Mouse (Mus musculus): Measurements from ENCODE around the gene Hist1h2bc. TPM values are rescaled to one million over a fixed set of nuclear protein-coding genes. Genes with fewer than 3 reads are reported as not detected.
"Not testable (repeated sequence)": the region's sequence is repeated elsewhere in the genome, so short reads cannot be mapped to it uniquely, and the experiment has no call there.

Gene Hist1h2bc
- polyA plus RNA-seq (2015; fragmentation: Nextera tagmentation; extraction: Ambion mirVana) = 104 and 105 TPM in 2 replicates

DNA sequence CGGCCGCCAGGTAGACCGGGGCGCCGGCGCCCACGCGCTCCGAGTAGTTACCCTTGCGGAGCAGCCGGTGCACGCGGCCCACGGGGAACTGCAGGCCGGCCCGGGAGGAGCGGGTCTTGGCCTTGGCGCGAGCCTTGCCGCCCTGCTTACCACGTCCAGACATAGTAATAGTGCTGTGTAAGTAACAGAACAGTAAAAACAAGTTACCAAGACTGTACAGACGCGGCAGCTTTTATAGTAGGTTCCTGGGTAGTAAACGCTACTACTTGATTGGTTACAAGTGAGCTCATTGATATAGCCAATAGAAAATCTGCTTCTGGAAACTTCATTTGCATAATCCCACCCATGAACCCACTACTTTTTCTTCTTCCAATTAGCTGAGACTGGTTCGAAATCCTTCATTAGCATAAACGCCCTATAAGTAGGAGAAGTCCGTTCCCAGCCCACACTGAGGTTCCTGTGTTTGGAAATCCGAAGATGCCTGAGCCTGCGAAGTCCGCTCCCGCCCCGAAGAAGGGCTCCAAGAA is at the start of gene Hist1h2bc, which contains the start of gene Hist1h2ac:
Hist1h2bc (plus strand) TSS at position 445 of the 527 bp plus-strand sequence.
Hist1h2ac (minus strand) TSS at position 194 of the 527 bp plus-strand sequence.
- no peaks in the 10 kb centered on the region for H3K36me3 ChIP-seq

DNA sequence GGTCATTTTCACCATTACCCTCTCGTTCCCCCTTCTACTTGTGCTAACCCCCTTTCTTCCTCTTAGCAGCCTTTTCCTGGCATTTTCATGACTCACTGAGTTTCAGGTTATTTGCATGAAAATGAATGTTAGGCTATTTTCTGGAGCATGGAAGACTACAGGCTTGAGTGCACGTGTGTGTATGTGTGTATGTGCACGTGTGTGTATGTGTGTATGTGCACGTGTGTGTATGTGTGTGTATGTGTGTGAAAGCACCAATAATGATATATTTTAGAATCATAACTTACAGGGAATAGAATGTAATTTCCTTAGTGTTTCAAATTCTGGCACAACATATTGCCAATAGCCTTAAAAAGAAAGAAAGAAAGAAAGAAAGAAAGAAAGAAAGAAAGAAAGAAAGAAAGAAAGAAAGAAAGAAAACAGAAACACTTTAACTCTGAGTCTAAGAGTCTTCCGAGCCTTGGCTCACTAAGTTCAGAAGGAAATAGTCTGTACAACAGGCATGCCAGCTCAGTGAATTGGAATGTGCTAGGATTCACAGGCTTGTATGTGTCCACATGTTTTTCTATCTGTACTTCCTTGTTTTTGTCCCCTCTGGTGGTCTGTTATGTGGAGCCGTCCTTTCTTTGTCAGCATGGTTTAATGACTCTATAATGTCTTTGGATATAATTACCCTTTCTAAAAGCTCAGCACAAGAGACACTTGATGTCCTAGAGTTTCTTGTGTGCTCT is 24.2 kb upstream of the Hist1h2bc start:
- Histone ChIP-seq H3K36me3 (no peaks in the 10 kb centered on the region), H3K9ac (no peak overlapping the region), H3K27me3 (replicated peaks) (no peaks in the 10 kb centered on the region), H3K4me1 (no peaks in the 10 kb centered on the region), H3K9me3 (no peaks in the 10 kb centered on the region), H3K4me3 (replicated peaks) (no peak overlapping the region), H3K27ac (no peak overlapping the region), H3K4me2 (no peak overlapping the region)
- no peak for ATAC-seq (ENCODE audit: insufficient read depth, low FRiP score, low read depth)
- WGBS = 62% methylated on average over 6 of the region's 6 CpGs

More for the DNA sequence above, at the start of gene Hist1h2bc, which contains the start of gene Hist1h2ac:
- under 1% methylated on average over 32 of the region's 32 CpGs for WGBS
- Histone ChIP-seq H3K27ac (peak within 1 kb of the TSS; percentile 97), H3K4me3 (replicated peaks) (peak within 1 kb of the TSS; percentile 46), H3K9me3 (no peaks in the 10 kb centered on the region), H3K4me2 (peak within 1 kb of the TSS; percentile 59), H3K9ac (peak within 1 kb of the TSS; percentile 44; the same call in 1 of the 2 replicates), H3K27me3 (replicated peaks) (no peaks in the 10 kb centered on the region), H3K4me1 (peaks cover 6% of the 10 kb centered on the region)
- ATAC-seq (ENCODE audit: insufficient read depth, low FRiP score, low read depth) = peak; percentile 97

DNA sequence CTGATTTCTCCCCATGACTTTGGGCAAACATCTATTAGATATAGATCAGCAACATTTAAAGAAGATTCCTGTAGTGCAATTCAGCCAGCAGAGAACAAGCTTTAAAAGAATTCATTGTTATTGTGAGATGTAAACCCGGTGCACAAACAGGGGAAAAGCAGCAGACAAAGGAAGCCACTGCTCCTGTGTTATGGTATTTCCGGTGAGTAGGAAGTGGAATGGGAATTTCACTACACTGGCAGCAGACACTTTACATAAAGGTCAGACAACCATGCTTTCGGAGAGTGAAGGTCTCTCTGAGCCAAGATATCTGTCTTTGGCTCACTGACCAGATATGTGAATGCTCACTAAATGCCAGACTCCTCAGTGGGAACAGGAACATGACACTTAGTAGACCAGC is 21.5 kb upstream of the Hist1h2bc start:
- H3K9me3 ChIP-seq = no peaks in the 10 kb centered on the region
- no peak for ATAC-seq (ENCODE audit: insufficient read depth, low FRiP score, low read depth)
- no peak overlapping the region for H3K4me3 ChIP-seq (replicated peaks)
- no peaks in the 10 kb centered on the region for H3K4me1 ChIP-seq
- H3K27me3 ChIP-seq (replicated peaks) = no peaks in the 10 kb centered on the region
- H3K9ac ChIP-seq = no peak overlapping the region
- no peaks in the 10 kb centered on the region for H3K36me3 ChIP-seq
- no peak overlapping the region for H3K4me2 ChIP-seq
- no peak overlapping the region for H3K27ac ChIP-seq
- 63% methylated on average over 3 of the region's 3 CpGs for WGBS

DNA sequence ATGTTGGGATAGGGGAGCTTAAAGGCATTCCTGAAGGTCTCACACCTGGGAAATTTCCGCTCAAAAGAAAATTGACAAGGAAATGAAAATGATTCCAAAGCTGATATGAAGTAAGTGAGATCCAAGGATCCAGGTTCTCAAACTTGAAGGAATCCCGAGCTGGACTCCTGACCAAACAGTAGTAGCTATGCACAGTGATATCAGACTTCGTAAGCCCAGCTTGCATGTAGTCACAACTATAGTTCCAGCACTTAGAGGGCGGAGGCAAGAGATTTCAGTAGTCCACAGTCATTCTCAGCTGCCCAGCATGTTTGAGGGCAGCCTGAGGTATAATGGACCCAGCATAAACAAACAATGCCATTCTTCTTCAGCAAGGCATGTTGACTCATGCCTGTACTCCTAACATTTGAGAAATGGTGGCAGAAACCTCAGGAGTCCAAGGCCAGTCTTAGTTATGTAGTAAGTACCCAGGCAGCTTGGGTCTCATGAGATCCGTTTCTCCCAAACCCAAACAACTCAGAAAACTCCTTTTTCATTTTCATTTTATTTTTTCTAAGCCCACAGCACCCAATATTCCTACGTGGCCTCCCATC is 1.9 kb upstream of the Hist1h2bc start:
- Histone ChIP-seq H3K4me3 (replicated peaks) (no peak overlapping the region), H3K4me2 (peak overlapping the region; percentile 52), H3K9ac (no peak overlapping the region), H3K4me1 (peaks cover 6% of the 10 kb centered on the region), H3K27me3 (replicated peaks) (no peaks in the 10 kb centered on the region), H3K36me3 (no peaks in the 10 kb centered on the region), H3K9me3 (no peaks in the 10 kb centered on the region), H3K27ac (no peak overlapping the region)
- WGBS = 60% methylated on average over 6 of the region's 6 CpGs
- ATAC-seq (ENCODE audit: insufficient read depth, low FRiP score, low read depth) = no peak

DNA sequence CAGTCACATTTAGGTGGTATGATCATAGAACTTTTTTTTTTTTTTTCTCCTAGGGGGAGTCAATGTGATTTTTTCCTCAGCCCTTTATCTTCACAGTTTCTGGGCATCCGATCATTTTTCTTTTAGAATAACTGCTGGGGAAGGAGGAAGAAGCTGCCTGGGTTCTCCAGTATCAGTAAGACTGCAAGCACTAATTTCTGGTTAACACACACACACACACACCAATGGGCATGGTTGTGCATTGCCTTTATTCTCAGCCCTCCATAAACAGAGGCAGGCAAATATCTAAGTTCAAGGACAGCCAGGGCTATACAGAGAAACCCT is 1.4 kb upstream of the Hist1h2bc start:
- peaks cover 6% of the 10 kb centered on the region for H3K4me1 ChIP-seq
- no peaks in the 10 kb centered on the region for H3K36me3 ChIP-seq
- peak overlapping the region; percentile 41 for H3K4me3 ChIP-seq (replicated peaks)
- no peaks in the 10 kb centered on the region for H3K27me3 ChIP-seq (replicated peaks)
- ATAC-seq (ENCODE audit: insufficient read depth, low FRiP score, low read depth) = no peak
- no peak overlapping the region for H3K9ac ChIP-seq
- peak overlapping the region; percentile 52 for H3K4me2 ChIP-seq
- H3K27ac ChIP-seq = peak overlapping the region; percentile 94
- WGBS = 36% methylated on average over 1 of the region's 1 CpGs
- H3K9me3 ChIP-seq = no peaks in the 10 kb centered on the region

DNA sequence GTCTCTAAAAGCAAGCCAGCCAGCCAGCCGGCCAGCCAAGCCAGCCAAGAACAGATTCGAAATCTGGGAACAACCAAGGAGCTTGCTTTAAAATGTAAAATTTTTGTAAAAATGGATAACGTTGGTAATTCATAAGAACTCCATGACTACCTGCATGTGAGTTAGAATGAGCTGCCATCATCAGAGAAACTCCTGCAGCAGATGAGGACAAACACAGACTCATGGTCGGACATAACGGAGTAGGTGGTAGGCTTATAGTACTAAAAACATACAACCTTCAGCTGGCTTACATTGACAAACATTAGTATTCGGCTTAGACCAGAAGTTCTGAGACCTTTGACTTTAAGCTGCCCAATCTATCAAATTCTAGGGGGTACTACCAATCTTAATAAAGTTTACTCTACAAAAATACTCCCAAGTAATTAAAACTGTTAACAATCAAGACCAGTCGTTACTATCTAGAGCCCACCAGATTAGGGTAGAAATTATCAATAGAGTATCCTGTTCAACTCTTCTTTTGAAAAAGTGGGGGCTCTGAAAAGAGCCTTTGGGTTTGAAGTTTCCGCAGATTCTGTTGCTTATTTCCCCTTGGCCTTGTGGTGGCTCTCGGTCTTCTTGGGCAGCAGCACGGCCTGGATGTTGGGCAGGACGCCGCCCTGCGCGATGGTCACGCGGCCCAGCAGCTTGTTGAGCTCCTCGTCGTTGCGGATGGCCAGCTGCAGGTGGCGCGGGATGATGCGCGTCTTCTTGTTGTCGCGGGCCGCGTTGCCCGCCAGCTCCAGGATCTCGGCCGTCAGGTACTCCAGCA is 848 bp upstream of the Hist1h2bc start:
- not testable (repeated sequence) for H3K27me3 ChIP-seq (replicated peaks); H3K9me3 ChIP-seq; H3K36me3 ChIP-seq; ATAC-seq (ENCODE audit: insufficient read depth, low FRiP score, low read depth); H3K4me1 ChIP-seq
- Histone ChIP-seq H3K4me3 (replicated peaks) (peak overlapping the region; percentile 41), H3K27ac (peak overlapping the region; percentile 94), H3K9ac (peak overlapping the region; percentile 29; the same call in 1 of the 2 replicates), H3K4me2 (peak overlapping the region; percentile 52)
- 7% methylated on average over 15 of the region's 30 CpGs for WGBS

DNA sequence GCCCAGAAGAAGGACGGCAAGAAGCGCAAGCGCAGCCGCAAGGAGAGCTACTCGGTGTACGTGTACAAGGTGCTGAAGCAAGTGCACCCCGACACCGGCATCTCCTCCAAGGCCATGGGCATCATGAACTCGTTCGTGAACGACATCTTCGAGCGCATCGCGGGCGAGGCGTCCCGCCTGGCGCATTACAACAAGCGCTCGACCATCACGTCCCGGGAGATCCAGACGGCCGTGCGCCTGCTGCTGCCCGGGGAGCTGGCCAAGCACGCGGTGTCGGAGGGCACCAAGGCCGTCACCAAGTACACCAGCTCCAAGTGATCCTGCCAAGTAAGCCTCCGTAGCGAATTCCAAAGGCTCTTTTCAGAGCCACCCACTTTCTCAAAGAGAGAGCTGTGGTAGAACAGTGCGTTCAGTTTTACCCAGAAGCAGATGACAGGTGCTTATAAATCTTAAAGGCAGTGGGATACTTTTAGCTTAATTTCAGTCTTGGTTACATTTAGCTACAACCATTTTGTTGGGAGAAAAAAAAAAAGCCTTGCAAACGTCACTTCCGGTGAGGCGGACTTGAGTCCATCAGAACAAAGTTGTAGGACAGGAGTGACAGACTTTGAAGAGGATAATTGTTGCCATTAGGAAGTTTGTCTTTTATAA is 421 bp downstream of the Hist1h2bc start:
- H3K27ac ChIP-seq = peak overlapping the region; percentile 97
- H3K4me2 ChIP-seq = peak overlapping the region; percentile 59
- not testable (repeated sequence) for H3K9me3 ChIP-seq; H3K27me3 ChIP-seq (replicated peaks); H3K4me1 ChIP-seq; H3K36me3 ChIP-seq
- ATAC-seq (ENCODE audit: insufficient read depth, low FRiP score, low read depth) = peak; percentile 2; the same call in 1 of the 2 replicates
- H3K9ac ChIP-seq = peak overlapping the region; percentile 44; the same call in 1 of the 2 replicates
- WGBS = under 1% methylated on average over 21 of the region's 37 CpGs
- H3K4me3 ChIP-seq (replicated peaks) = peak overlapping the region; percentile 46

DNA sequence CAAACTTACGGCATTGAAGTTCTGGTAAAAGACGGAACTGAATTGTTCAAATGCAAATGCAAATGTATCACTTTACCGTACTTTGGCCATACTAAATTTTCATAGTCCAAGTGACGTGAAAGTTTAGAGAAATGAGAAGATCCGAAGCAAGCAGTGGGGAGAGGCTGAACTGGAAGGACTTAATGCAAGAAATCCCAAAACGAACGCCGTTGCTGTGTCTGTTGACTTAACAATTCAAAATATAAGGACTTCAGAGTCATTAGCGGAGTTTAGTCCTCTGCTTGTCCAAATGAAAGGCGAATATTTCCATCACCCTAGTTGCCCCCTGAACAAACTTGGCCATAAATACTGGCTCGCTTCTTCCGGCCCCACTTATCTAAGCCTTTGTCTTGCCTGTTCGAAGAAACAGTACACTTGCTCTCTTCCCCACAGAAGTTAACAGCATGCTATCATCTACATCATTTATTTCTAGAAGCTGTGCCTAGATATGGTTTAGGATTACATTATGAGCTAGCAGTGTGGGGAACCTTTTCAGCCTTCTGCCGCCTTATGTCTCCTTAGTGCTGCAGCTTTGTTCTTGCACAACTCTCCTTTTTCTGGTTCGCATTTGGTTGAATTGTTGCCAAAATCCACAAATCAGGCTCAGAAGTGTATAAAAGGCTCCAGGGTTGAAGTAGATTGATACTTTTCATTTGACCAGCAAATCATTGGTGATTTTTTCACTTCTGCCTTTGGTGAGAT is 1.3 kb downstream of the Hist1h2bc start:
- 2% methylated on average over 15 of the region's 15 CpGs for WGBS
- peak overlapping the region; percentile 59 for H3K4me2 ChIP-seq
- peaks cover 6% of the 10 kb centered on the region for H3K4me1 ChIP-seq
- H3K9me3 ChIP-seq = no peaks in the 10 kb centered on the region
- no peak for ATAC-seq (ENCODE audit: insufficient read depth, low FRiP score, low read depth)
- H3K9ac ChIP-seq = peak overlapping the region; percentile 44
- peak overlapping the region; percentile 97 for H3K27ac ChIP-seq
- H3K4me3 ChIP-seq (replicated peaks) = peak overlapping the region; percentile 46
- no peaks in the 10 kb centered on the region for H3K36me3 ChIP-seq
- no peaks in the 10 kb centered on the region for H3K27me3 ChIP-seq (replicated peaks)

DNA sequence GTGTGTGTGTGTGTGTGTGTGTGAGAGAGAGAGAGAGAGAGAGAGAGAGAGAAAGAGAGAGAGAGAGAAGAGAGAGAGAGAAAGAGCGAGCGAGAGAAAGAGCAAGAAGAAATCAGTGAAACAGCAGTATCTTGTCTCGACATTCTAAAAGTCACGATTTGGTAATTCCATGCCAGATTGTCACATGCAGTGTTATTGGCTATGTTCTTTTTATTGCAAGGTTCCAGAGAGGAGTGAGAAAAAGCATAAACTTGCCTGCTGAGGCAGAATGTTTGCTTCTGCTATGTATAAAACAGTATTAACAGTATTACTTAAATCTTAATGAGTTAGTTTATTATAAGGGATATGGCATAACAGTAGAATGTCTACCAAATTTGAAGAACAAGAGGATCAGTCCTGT is 2.0 kb downstream of the Hist1h2bc start:
- H3K36me3 ChIP-seq = no peaks in the 10 kb centered on the region
- 22% methylated on average over 4 of the region's 4 CpGs for whole genome bisulfite sequencing
- no peak for ATAC-seq (ENCODE audit: insufficient read depth, low FRiP score, low read depth)
- peak overlapping the region; percentile 97 for H3K27ac ChIP-seq
- H3K4me1 ChIP-seq = peaks cover 6% of the 10 kb centered on the region
- H3K4me2 ChIP-seq = peak overlapping the region; percentile 59
- H3K27me3 ChIP-seq (replicated peaks) = no peaks in the 10 kb centered on the region
- no peak overlapping the region for H3K9ac ChIP-seq
- H3K9me3 ChIP-seq = no peaks in the 10 kb centered on the region
- peak overlapping the region; percentile 46 for H3K4me3 ChIP-seq (replicated peaks)

DNA sequence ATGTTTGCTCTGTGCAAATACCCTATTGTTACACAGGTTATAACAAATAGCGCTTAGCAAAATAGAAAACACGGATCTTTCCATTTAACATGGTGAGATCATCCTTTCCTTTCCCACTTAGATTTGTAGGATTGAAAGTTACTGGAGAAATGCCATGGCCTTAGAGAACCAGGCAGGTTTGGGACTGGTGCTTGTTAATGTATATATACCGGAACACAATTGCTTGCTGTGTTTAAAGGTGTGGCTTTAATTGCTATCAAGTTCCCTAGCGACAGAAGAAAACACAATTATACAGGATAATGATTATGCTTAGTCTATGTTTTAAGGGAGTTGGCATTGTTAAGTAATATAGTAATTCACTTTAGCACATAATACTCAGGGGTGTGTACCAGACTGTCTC is 3.2 kb downstream of the Hist1h2bc start:
- Histone ChIP-seq H3K9ac (no peak overlapping the region), H3K36me3 (no peaks in the 10 kb centered on the region), H3K27me3 (replicated peaks) (no peaks in the 10 kb centered on the region), H3K4me1 (peaks cover 6% of the 10 kb centered on the region), H3K27ac (no peak overlapping the region), H3K4me3 (replicated peaks) (no peak overlapping the region), H3K9me3 (no peaks in the 10 kb centered on the region), H3K4me2 (no peak overlapping the region; the same call in 1 of the 2 replicates)
- ATAC-seq (ENCODE audit: insufficient read depth, low FRiP score, low read depth) = no peak
- 62% methylated on average over 4 of the region's 4 CpGs for WGBS

DNA sequence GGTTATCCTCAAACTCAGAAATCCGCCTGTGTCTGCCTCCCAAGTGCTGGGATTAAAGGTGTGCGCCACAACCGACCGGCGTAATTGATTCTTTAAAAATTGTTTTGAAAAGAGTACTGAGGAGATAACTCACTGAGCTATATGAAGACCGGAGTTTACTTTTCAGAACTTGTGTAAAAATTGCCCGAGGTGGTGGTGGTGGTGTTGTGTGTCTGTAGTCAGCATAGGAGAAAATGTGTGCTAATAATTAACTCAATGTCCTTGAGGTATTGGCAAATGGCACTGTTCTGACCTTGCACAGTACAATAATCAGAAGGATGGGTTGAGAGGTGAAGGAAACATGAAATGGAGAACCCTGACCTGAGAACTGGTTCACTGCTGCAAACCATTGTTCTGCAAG is 3.9 kb downstream of the Hist1h2bc start:
- ATAC-seq (ENCODE audit: insufficient read depth, low FRiP score, low read depth) = no peak
- no peaks in the 10 kb centered on the region for H3K9me3 ChIP-seq
- H3K36me3 ChIP-seq = no peaks in the 10 kb centered on the region
- H3K27me3 ChIP-seq (replicated peaks) = no peaks in the 10 kb centered on the region
- 80% methylated on average over 7 of the region's 7 CpGs for WGBS
- no peak overlapping the region for H3K4me2 ChIP-seq
- peaks cover 2% of the 10 kb centered on the region; the same call in 1 of the 2 replicates for H3K4me1 ChIP-seq
- no peak overlapping the region for H3K4me3 ChIP-seq (replicated peaks)
- H3K27ac ChIP-seq = no peak overlapping the region
- H3K9ac ChIP-seq = no peak overlapping the region
